Mouse (Mus musculus) liver, embryonic 14.5 days (tissue): ENCODE measurements at regions not wholly inside any gene's neighbourhood (a gene's known extent, or its start where the extent isn't known, plus 50 kb on each side); places are given as distances from the start of the nearest gene placed in this dataset.

Source experiments
- CTCF ChIP-seq: IDR thresholded peaks from 2 replicates; pipeline ENCODE4 v1.5.1; 2016; ENCODE audit warnings: antibody characterized with exemption, low read depth, control low read depth
- EP300 ChIP-seq: IDR thresholded peaks from 2 replicates; pipeline ENCODE4 v1.6.1; 2016; ENCODE audit warnings: antibody characterized with exemption, low read depth

- TF ChIP-seq CTCF (no peak), EP300 (no peak)
Observed at GRCm38 (mm10) chr5:46456356-46456755, 598.9 kb upstream of the Lcorl start.
